Mouse (Mus musculus): ENCODE data around the gene Parvg. TPM values are rescaled to one million over a fixed set of nuclear protein-coding genes. Genes with fewer than 3 reads are reported as not detected.

The Parvg gene
- polyA plus RNA-seq, 1 experiment from 2014 or later, result 5.4 TPM

DNA sequence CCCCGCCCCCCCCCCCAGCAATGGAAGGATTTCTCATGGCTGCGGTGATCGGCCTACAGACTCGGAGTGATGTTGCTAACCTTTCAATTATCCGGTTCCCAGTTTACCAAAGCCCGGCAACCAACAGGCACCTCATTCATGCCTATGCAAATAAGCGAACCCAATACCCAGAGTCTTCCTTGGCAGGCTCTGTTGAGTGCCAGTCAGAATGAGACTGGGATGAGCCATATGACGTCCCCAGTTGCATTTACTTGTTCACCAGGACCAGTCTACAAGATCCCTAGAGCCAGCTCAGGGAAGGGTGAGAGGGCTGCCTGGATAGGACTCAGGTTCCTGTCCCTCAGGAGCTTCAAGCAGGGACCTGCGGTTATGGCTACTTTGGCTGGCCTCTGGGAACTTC, 29.4 kb upstream of the Parvg start:
- WGBS, result 84% methylated on average over 9 of the region's 9 CpGs
- Histone ChIP-seq H3K27me3 (no peaks in the 10 kb centered on the region), H3K9me3 (no peaks in the 10 kb centered on the region), H3K36me3 (no peaks in the 10 kb centered on the region), H3K4me1 (peaks cover 7% of the 10 kb centered on the region; the same call in 1 of the 2 replicates), H3K4me2 (no peak overlapping the region), H3K27ac (no peak overlapping the region), H3K9ac (no peak overlapping the region), H3K4me3 (no peak overlapping the region)
- ATAC-seq (ENCODE audit: borderline replicate concordance, extremely low read depth, low FRiP score, low TSS enrichment), result no peak

DNA sequence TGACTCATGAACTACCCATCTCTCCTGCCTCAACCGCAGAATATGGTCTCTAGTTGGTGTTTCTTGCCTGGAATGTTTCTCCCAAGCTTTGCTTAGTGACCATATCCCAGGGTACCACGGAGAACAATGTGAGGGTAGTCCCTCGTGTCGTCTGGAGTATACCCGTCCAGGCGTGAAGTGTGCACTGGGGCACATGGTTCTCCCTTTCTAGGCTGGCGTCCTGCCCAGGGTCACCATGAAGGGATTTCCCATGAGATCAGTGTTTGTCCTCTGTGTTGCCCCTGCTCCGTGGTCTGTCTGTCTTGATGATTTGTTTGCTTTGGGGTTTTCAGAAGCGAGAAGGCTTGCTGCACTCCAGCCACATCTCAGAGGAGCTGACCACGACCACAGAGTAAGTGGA, 28.6 kb upstream of the Parvg start:
- H3K4me1 ChIP-seq, result peaks cover 15% of the 10 kb centered on the region
- H3K9ac ChIP-seq, result no peak overlapping the region
- no peaks in the 10 kb centered on the region for H3K27me3 ChIP-seq
- no peak for ATAC-seq (ENCODE audit: borderline replicate concordance, extremely low read depth, low FRiP score, low TSS enrichment)
- no peak overlapping the region for H3K4me2 ChIP-seq
- no peaks in the 10 kb centered on the region for H3K36me3 ChIP-seq
- no peak overlapping the region for H3K4me3 ChIP-seq
- 65% methylated on average over 10 of the region's 10 CpGs for WGBS
- no peaks in the 10 kb centered on the region for H3K9me3 ChIP-seq
- H3K27ac ChIP-seq, result no peak overlapping the region

DNA sequence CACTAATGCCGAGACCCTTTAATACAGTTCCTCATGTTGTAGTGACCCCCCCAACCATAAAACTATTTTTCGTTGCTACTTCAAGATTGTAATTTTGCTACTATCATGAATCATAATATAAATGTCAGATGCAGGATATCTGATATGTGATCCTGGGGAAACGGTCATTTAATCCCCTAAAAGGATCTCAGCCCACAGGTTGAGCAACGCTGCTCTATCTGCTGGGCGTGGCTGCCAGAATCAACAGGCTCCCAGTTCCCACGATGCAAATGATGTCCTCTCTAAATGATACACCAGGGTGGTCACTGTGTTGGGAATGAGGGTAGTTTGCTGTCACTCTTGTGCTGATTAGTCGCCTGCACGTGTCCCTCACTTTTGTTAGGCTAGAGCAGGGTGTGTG, 26.4 kb upstream of the Parvg start:
- H3K4me1 ChIP-seq, result peaks cover 30% of the 10 kb centered on the region

DNA sequence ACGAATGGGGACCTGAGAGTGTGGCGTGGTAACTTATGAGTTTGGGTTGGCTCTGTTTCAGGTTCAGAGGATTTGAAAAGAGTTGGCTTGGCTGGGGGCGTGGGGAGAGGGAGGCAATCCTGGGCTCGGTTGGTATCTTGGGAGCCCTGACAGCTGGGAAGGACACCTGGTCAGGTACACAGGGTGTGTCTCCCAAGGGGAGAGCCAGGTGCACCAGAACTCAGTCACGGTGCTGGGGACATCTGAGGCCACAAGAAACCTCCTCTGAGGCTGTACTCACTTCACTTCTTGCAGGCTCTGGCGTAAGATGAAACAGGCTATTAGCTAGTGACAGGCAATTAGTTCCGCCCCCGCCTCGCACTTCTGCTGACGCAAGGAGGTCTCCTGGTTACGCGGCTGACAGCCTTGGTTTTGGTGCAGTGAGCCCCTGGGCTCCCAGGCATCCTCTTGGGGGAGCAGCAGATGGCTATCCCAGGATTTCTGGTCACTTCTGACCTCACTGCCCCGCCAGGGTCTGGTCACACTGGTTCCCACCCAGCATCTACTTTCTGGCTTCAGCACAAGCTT, 24.9 kb upstream of the Parvg start:
- peaks cover 30% of the 10 kb centered on the region for H3K4me1 ChIP-seq

More for the DNA sequence above, 26.4 kb upstream of the Parvg start:
- WGBS, result 60% methylated on average over 8 of the region's 8 CpGs
- ATAC-seq (ENCODE audit: borderline replicate concordance, extremely low read depth, low FRiP score, low TSS enrichment), result no peak
- Histone ChIP-seq H3K27me3 (no peaks in the 10 kb centered on the region), H3K9ac (no peak overlapping the region), H3K9me3 (no peaks in the 10 kb centered on the region), H3K27ac (no peak overlapping the region), H3K4me3 (no peak overlapping the region), H3K36me3 (no peaks in the 10 kb centered on the region), H3K4me2 (no peak overlapping the region)

DNA sequence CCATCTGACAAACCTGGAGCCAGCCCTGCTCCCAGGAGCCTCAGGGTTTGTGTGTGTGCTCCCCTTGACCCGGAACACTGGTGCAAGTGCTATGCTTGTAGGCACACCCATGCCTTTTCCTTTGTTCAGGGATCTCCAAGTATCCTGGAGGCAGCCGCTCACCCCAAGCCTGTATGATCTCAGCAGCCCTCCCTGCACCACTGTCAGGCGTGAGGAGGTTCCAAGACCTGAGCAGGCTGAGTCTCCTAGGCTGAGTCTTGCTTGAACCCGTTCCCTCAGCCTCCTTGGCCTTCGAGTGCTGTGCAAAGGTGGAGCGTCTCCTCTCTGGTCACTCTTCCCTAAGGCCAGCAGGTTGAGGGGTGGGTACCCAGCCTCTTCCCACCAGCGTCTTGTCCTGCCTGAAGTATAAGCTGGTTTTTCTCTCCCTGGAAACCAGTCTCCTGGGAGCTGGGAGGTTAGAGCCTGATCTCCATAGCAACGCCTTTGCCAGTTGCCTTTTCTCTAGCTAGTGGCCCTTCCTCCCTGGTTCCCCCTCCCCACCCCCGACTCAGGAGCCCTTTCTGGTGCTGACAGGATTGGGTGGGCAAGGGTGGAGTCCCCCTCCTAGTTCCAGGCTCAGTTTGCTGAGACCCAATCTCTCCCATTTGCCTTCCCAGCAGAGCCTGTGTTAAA, 24.0 kb upstream of the Parvg start:
- WGBS, result 40% methylated on average over 9 of the region's 9 CpGs

More for the DNA sequence above, 24.9 kb upstream of the Parvg start:
- Histone ChIP-seq H3K27me3 (no peaks in the 10 kb centered on the region), H3K4me2 (no peak overlapping the region), H3K36me3 (no peaks in the 10 kb centered on the region), H3K27ac (no peak overlapping the region), H3K9ac (no peak overlapping the region), H3K9me3 (no peaks in the 10 kb centered on the region), H3K4me3 (no peak overlapping the region)
- 0 out of 2 replicates have a peak, but pooled peaks have one; percentile 20 for ATAC-seq (ENCODE audit: borderline replicate concordance, extremely low read depth, low FRiP score, low TSS enrichment)
- 31% methylated on average over 13 of the region's 13 CpGs for WGBS

DNA sequence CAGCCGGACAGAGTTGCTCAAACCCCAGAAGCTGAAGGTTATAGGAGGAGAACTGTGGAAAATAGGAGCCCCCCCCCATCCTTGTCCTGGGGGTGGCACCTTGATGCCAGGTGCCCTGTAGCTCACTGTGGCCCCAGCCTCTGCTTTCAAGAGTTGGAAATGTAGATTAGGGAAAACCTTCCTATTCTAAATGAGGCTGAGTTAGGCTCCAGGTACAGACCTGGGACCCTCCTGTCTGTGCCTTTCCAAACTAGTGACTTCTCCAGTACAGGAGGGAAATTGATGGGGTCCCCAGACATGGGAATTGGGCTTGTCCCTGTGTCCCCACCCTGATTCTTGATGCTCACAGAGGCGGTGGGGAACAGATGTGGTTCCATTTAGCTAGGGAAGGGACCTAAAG, 23.2 kb upstream of the Parvg start:
- Histone ChIP-seq H3K36me3 (no peaks in the 10 kb centered on the region), H3K9ac (no peak overlapping the region), H3K4me3 (no peak overlapping the region), H3K4me1 (peaks cover 30% of the 10 kb centered on the region), H3K27me3 (no peaks in the 10 kb centered on the region), H3K27ac (0 out of 2 replicates have a peak overlapping the region, but pooled peaks have one; percentile 15), H3K9me3 (no peaks in the 10 kb centered on the region), H3K4me2 (no peak overlapping the region)
- ATAC-seq (ENCODE audit: borderline replicate concordance, extremely low read depth, low FRiP score, low TSS enrichment), result no peak
- WGBS, result 60% methylated on average over 2 of the region's 2 CpGs

More for the DNA sequence above, 24.0 kb upstream of the Parvg start:
- Histone ChIP-seq H3K4me2 (no peak overlapping the region), H3K27ac (no peak overlapping the region), H3K4me1 (peaks cover 30% of the 10 kb centered on the region), H3K9me3 (no peaks in the 10 kb centered on the region), H3K9ac (no peak overlapping the region), H3K27me3 (no peaks in the 10 kb centered on the region), H3K36me3 (no peaks in the 10 kb centered on the region), H3K4me3 (no peak overlapping the region)
- no peak for ATAC-seq (ENCODE audit: borderline replicate concordance, extremely low read depth, low FRiP score, low TSS enrichment)

DNA sequence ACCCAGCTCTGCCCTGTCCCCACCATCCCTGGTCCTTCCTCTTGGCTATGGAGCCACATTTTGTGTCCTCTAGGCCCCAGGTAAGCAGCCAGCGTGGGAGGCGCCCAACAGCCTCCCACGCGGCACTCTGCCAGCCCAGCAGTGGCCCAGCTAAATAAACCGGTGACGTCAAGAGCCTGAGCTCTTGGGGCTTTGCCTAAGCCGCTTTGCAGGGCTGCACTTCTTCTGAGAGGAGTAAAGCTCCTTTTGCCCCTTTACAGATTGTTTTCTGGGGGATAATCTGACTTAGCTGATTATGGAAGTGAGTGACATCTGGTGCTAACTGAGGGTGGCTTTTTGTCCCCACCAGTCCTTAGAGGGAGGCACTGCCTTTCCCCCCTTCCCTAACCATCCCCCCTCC, 22.8 kb upstream of the Parvg start:
- Histone ChIP-seq H3K27me3 (no peaks in the 10 kb centered on the region), H3K9me3 (no peaks in the 10 kb centered on the region), H3K36me3 (no peaks in the 10 kb centered on the region), H3K9ac (no peak overlapping the region), H3K27ac (0 out of 2 replicates have a peak overlapping the region, but pooled peaks have one; percentile 15), H3K4me2 (no peak overlapping the region), H3K4me3 (no peak overlapping the region), H3K4me1 (peaks cover 30% of the 10 kb centered on the region)
- ATAC-seq (ENCODE audit: borderline replicate concordance, extremely low read depth, low FRiP score, low TSS enrichment), result peak; percentile 21; the same call in 1 of the 2 replicates
- WGBS, result 12% methylated on average over 7 of the region's 7 CpGs

DNA sequence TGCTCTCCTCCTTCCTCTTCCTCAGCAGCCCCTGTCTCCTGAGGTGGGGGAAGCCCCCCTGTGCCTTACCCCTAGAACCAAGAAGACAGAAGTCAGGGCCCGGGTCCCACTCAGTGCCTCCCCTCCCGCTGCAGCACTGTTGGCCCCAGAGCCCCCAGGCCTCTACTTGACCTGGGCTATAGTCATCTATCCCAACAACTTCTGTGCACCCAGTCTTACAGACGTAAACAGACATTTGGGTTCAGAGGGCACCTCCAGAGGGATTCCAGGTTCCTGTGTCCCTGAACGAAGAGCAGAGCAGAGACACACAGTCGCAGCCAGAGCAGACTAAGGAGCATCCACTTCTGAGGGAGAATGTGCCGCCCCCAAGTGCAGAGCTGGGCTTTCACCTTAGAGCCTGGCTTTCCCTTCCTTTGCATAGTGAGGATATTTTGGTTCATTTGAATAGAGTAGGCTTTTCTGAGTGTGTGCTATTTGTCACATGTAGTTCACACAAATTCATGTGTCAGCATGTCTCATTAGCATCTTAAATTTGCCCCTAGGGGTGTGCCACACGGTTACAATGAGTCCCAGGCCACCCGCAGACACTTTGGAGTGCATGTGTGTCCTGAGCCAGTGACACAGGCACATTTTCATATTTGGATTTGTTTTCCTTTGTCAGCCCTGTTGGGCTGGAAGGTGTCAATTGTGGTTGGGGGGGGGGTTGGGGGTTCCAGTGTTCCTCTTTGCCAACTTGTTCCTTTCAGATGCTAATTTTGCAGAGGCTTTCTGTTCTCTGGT, 22.0 kb upstream of the Parvg start:
- Histone ChIP-seq H3K4me3 (no peak overlapping the region), H3K27ac (no peak overlapping the region), H3K9me3 (no peaks in the 10 kb centered on the region), H3K9ac (0 out of 2 replicates have a peak overlapping the region, but pooled peaks have one; percentile 3), H3K36me3 (no peaks in the 10 kb centered on the region), H3K27me3 (no peaks in the 10 kb centered on the region), H3K4me1 (peaks cover 30% of the 10 kb centered on the region), H3K4me2 (no peak overlapping the region)
- WGBS, result 54% methylated on average over 8 of the region's 8 CpGs
- no peak for ATAC-seq (ENCODE audit: borderline replicate concordance, extremely low read depth, low FRiP score, low TSS enrichment)

DNA sequence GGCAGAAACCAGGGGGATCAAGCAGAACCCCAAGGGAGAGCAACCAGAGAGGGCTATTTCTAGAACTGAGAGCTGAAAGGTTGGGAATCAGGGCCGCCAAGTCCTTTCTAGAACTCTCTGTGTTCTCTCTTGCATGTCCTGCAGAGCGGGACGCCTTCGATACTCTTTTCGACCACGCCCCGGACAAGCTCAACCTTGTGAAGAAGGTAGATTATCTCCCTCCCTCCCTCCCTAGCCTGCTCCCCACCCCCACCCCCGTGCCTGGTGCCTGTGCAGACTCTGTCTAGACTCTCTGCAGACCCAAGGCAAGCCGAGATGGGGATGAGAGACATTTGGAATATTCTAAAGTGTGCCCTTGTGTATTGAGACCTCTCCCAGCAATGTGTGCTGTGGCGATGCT, 20.6 kb upstream of the Parvg start:
- H3K27me3 ChIP-seq, result no peaks in the 10 kb centered on the region
- no peak overlapping the region for H3K27ac ChIP-seq
- H3K36me3 ChIP-seq, result no peaks in the 10 kb centered on the region
- WGBS, result 74% methylated on average over 10 of the region's 10 CpGs
- H3K9me3 ChIP-seq, result no peaks in the 10 kb centered on the region
- no peak overlapping the region for H3K4me2 ChIP-seq
- ATAC-seq (ENCODE audit: borderline replicate concordance, extremely low read depth, low FRiP score, low TSS enrichment), result no peak
- no peak overlapping the region for H3K9ac ChIP-seq
- peaks cover 30% of the 10 kb centered on the region for H3K4me1 ChIP-seq
- H3K4me3 ChIP-seq, result no peak overlapping the region

DNA sequence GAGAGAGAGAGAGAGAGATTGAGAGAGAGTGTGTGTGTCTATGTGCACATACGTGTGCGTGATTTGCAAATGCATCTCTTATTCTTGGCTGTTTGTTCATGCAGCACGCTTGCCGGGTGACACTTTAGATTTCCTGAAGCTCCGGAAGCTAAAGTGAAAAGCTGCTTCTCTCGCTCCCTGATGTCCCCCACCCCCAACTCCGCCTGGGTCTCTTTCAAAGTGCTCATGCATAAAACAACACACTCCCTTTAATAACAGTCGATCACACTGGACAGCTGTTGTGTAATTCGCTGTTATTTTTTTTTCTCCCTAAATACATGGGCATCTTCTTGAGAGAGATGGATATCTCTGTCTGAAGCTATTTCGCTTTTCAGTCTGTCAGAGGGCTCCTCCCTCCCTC, 18.5 kb upstream of the Parvg start:
- no peak overlapping the region for H3K4me2 ChIP-seq
- H3K9me3 ChIP-seq, result no peaks in the 10 kb centered on the region
- H3K4me3 ChIP-seq, result no peak overlapping the region
- H3K4me1 ChIP-seq, result peaks cover 16% of the 10 kb centered on the region
- H3K27me3 ChIP-seq, result no peaks in the 10 kb centered on the region
- H3K36me3 ChIP-seq, result no peaks in the 10 kb centered on the region
- H3K27ac ChIP-seq, result no peak overlapping the region
- 48% methylated on average over 10 of the region's 10 CpGs for WGBS
- H3K9ac ChIP-seq, result no peak overlapping the region
- ATAC-seq (ENCODE audit: borderline replicate concordance, extremely low read depth, low FRiP score, low TSS enrichment), result no peak

DNA sequence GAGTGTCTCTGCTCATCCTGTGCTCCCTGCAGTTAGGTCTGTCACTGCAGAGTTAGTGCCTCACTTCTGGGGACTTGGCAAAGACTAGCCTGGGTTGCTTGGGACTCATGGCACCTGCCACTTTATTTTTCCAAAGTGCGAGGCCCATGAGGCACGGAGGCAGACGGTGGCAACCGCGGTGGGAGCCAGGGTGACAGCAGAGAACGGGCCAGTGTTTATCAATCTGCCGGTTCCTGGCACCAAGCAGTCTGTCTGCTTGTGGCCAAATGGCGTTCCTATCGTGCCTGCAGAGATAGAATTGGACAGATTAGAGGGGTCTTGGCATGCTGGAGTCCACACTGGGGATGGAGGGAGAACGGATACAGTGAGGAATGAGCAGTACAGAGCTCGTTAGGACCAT, 13.6 kb upstream of the Parvg start:
- no peak for ATAC-seq (ENCODE audit: borderline replicate concordance, extremely low read depth, low FRiP score, low TSS enrichment)
- 38% methylated on average over 11 of the region's 11 CpGs for WGBS
- no peaks in the 10 kb centered on the region for H3K27me3 ChIP-seq
- H3K9me3 ChIP-seq, result no peaks in the 10 kb centered on the region
- H3K36me3 ChIP-seq, result no peaks in the 10 kb centered on the region
- H3K4me2 ChIP-seq, result no peak overlapping the region
- H3K27ac ChIP-seq, result peak overlapping the region; percentile 33
- no peak overlapping the region for H3K4me3 ChIP-seq
- peaks cover 45% of the 10 kb centered on the region for H3K4me1 ChIP-seq
- H3K9ac ChIP-seq, result no peak overlapping the region
